Mouse (Mus musculus) spleen, embryonic (tissue): ENCODE data around the gene Olfr1260.

Source experiments
- CTCF ChIA-PET: fragments of 350-600 bp; sonication (Branson Sonifier 250); formaldehyde crosslinking; loops from one replicate; lab custom pipeline; 2022; lab: Charles Lee

Olfr1260 gene

GRCm38 (mm10) chr2:89974184-89974583 lies at the start of gene Olfr1260:
TSS of gene Olfr1260 (plus strand) at chr2:89974340.
- CTCF ChIA-PET = no interaction called here

GRCm38 (mm10) chr2:89927009-89927408 lies 47.1 kb upstream of the Olfr1260 start, which contains the start of gene Olfr1258:
TSS of gene Olfr1258 (plus strand) at chr2:89927309.
- CTCF ChIA-PET = interaction anchor here (0.5 kb wide), 1 partner anchor 1725 kb away, joined by 5 read pairs; no protein-coding TSS in a partner anchor

- CTCF ChIA-PET = no interaction called here
Observed at GRCm38 (mm10) chr2:89948564-89948963, 25.6 kb upstream of the Olfr1260 start, which contains the start of gene Olfr1259. TSS of gene Olfr1259 (minus strand) at chr2:89948664.

- CTCF ChIA-PET = no interaction called here
Observed at GRCm38 (mm10) chr2:89977709-89978108, 3.6 kb downstream of the Olfr1260 start.

GRCm38 (mm10) chr2:89990921-89991320 lies 16.8 kb downstream of the Olfr1260 start, which contains the start of gene Olfr1261:
TSS of gene Olfr1261 (plus strand) at chr2:89991221.
- CTCF ChIA-PET = no interaction called here

GRCm38 (mm10) chr2:89999845-90000244 lies 25.7 kb downstream of the Olfr1260 start, which contains the start of gene Olfr1262:
TSS of gene Olfr1262 (plus strand) at chr2:90000145.
- CTCF ChIA-PET = no interaction called here

GRCm38 (mm10) chr2:90011831-90012230 lies 37.7 kb downstream of the Olfr1260 start, which contains the start of gene Olfr1263:
TSS of gene Olfr1263 (plus strand) at chr2:90012131.
- CTCF ChIA-PET = no interaction called here

GRCm38 (mm10) chr2:90025477-90025876 lies 51.3 kb downstream of the Olfr1260 start, which contains the start of gene Olfr1264:
TSS of gene Olfr1264 (minus strand) at chr2:90025577.
- CTCF ChIA-PET = no interaction called here
